Mouse (Mus musculus): ENCODE measurements around the gene She.

The She gene

GRCm38 (mm10) chr3:89826295-89826694 is 4.9 kb upstream of the She start:
- no peaks in the 10 kb centered on the region; the same call in 1 of the 2 replicates for H3K27me3 ChIP-seq (ENCODE audit: control insufficient read depth, insufficient read depth, low read length, poor library complexity, severe bottlenecking)
- no peaks in the 10 kb centered on the region for H3K36me3 ChIP-seq (ENCODE audit: control insufficient read depth, insufficient read depth, low read length, poor library complexity, severe bottlenecking)
- DNase-seq (ENCODE audit: low read depth, low spot score), result no peak

DNA sequence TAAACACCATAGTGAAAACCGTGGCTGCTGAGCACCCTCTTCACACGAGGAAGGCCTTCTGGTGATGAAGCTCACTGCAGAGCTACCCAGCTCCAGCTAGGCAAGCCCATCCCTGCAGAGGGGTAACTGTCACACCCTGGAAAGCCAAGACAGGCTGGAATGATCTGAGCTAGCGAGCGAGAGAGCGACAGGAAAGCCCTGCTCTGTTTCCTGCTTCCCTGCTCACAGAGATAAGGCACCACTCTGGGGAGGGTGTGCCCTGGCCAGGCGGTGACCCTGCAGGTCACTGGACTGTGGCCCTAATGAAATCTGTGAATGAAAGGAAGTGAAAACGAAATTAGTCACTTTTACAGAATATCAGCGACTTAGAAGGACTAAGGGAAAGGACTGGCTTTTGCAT is 4.2 kb downstream of the She start:
- DNase-seq (ENCODE audit: low read depth, low spot score), result no peak
- Histone ChIP-seq H3K36me3 (ENCODE audit: control insufficient read depth, insufficient read depth, low read length, poor library complexity, severe bottlenecking) (no peaks in the 10 kb centered on the region), H3K27me3 (ENCODE audit: control insufficient read depth, insufficient read depth, low read length, poor library complexity, severe bottlenecking) (no peaks in the 10 kb centered on the region; the same call in 1 of the 2 replicates)

GRCm38 (mm10) chr3:89842258-89842657 is 11.1 kb downstream of the She start:
- no peaks in the 10 kb centered on the region for H3K36me3 ChIP-seq (ENCODE audit: control insufficient read depth, insufficient read depth, low read length, poor library complexity, severe bottlenecking)
- peak; percentile 66 for DNase-seq (ENCODE audit: low read depth, low spot score)
- H3K27me3 ChIP-seq (ENCODE audit: control insufficient read depth, insufficient read depth, low read length, poor library complexity, severe bottlenecking), result no peaks in the 10 kb centered on the region

GRCm38 (mm10) chr3:89843148-89843547 is 12.0 kb downstream of the She start:
- H3K27me3 ChIP-seq (ENCODE audit: control insufficient read depth, insufficient read depth, low read length, poor library complexity, severe bottlenecking), result no peaks in the 10 kb centered on the region
- DNase-seq (ENCODE audit: low read depth, low spot score), result peak; percentile 69
- H3K36me3 ChIP-seq (ENCODE audit: control insufficient read depth, insufficient read depth, low read length, poor library complexity, severe bottlenecking), result no peaks in the 10 kb centered on the region

GRCm38 (mm10) chr3:89845814-89846213 is 14.6 kb downstream of the She start:
- Histone ChIP-seq H3K36me3 (ENCODE audit: control insufficient read depth, insufficient read depth, low read length, poor library complexity, severe bottlenecking) (no peaks in the 10 kb centered on the region), H3K27me3 (ENCODE audit: control insufficient read depth, insufficient read depth, low read length, poor library complexity, severe bottlenecking) (no peaks in the 10 kb centered on the region)
- DNase-seq (ENCODE audit: low read depth, low spot score), result no peak

- no peak for DNase-seq (ENCODE audit: low read depth, low spot score)
- Histone ChIP-seq H3K27me3 (ENCODE audit: control insufficient read depth, insufficient read depth, low read length, poor library complexity, severe bottlenecking) (no peaks in the 10 kb centered on the region), H3K36me3 (ENCODE audit: control insufficient read depth, insufficient read depth, low read length, poor library complexity, severe bottlenecking) (no peaks in the 10 kb centered on the region)
Measured at GRCm38 (mm10) chr3:89847126-89847525, 16.0 kb downstream of the She start.

GRCm38 (mm10) chr3:89847596-89847995 is 16.4 kb downstream of the She start:
- no peaks in the 10 kb centered on the region for H3K36me3 ChIP-seq (ENCODE audit: control insufficient read depth, insufficient read depth, low read length, poor library complexity, severe bottlenecking)
- H3K27me3 ChIP-seq (ENCODE audit: control insufficient read depth, insufficient read depth, low read length, poor library complexity, severe bottlenecking), result no peaks in the 10 kb centered on the region
- DNase-seq (ENCODE audit: low read depth, low spot score), result no peak

DNA sequence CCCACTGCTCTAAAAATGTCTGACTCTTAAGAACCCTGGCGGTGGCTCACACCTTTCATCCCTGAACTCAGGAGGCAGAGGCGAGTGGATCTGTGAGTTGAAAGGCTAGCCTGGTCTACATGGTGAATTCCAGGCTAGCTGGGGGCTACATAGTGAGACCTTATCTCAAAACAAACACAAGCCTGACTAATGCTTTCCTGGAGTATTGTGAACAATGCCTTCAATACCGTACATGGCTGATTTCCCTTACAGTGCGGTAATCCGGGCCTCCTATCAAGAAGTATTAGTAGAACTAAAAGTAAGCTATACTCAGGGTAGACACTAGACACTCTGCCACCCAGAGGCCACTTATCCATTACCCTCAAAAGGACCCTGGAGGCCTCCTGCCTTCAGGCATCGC is 16.9 kb downstream of the She start:
- no peaks in the 10 kb centered on the region for H3K36me3 ChIP-seq (ENCODE audit: control insufficient read depth, insufficient read depth, low read length, poor library complexity, severe bottlenecking)
- no peaks in the 10 kb centered on the region for H3K27me3 ChIP-seq (ENCODE audit: control insufficient read depth, insufficient read depth, low read length, poor library complexity, severe bottlenecking)
- no peak for DNase-seq (ENCODE audit: low read depth, low spot score)

DNA sequence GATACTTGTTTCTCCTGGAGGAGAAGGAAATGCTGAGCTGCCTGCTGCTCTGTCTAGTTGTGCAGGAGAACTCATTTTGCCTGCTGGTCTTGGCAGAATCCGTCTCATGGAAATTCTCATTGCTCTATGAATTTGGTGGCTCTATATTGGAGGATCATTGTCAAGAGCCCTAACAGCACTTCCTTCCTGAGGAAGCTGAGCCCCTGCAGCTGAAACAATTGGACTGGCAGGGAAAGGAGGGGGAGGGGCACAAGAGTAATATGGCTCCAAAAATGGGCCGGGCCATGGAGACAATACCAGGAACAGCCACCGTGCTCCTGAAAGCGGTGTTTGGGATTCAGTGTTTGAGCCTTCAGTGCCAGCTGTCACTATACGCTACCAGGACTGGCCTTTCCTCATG is 22.6 kb downstream of the She start:
- Histone ChIP-seq H3K36me3 (ENCODE audit: control insufficient read depth, insufficient read depth, low read length, poor library complexity, severe bottlenecking) (no peaks in the 10 kb centered on the region), H3K27me3 (ENCODE audit: control insufficient read depth, insufficient read depth, low read length, poor library complexity, severe bottlenecking) (no peaks in the 10 kb centered on the region)
- no peak for DNase-seq (ENCODE audit: low read depth, low spot score)

- peak; percentile 55 for DNase-seq (ENCODE audit: low read depth, low spot score)
- H3K27me3 ChIP-seq (ENCODE audit: control insufficient read depth, insufficient read depth, low read length, poor library complexity, severe bottlenecking), result no peaks in the 10 kb centered on the region
- no peaks in the 10 kb centered on the region for H3K36me3 ChIP-seq (ENCODE audit: control insufficient read depth, insufficient read depth, low read length, poor library complexity, severe bottlenecking)
Measured at GRCm38 (mm10) chr3:89857353-89857752, 26.2 kb downstream of the She start.

DNA sequence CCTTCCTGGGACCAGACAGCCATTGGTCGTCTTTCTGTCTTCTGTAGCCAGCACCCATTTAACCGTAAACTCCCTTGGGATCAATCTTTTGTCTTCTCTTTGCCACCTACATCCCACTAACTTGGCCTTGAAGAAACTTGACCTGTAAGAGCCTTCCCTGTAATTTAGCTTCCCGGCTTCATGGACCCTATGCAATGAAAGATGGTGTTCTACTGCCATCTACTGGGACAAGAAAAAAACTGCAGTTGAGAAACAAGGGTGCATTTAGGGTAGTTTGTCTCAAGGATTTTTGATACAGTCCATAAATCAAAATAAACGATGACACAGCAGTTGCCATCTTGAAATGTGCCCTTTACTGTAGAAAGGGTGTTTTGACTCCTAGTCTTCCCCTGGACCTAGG is 27.0 kb downstream of the She start:
- Histone ChIP-seq H3K27me3 (ENCODE audit: control insufficient read depth, insufficient read depth, low read length, poor library complexity, severe bottlenecking) (no peaks in the 10 kb centered on the region), H3K36me3 (ENCODE audit: control insufficient read depth, insufficient read depth, low read length, poor library complexity, severe bottlenecking) (no peaks in the 10 kb centered on the region)
- DNase-seq (ENCODE audit: low read depth, low spot score), result peak; percentile 80

- Histone ChIP-seq H3K27me3 (ENCODE audit: control insufficient read depth, insufficient read depth, low read length, poor library complexity, severe bottlenecking) (no peaks in the 10 kb centered on the region), H3K36me3 (ENCODE audit: control insufficient read depth, insufficient read depth, low read length, poor library complexity, severe bottlenecking) (no peaks in the 10 kb centered on the region)
- DNase-seq (ENCODE audit: low read depth, low spot score), result no peak
Measured at GRCm38 (mm10) chr3:89858888-89859287, 27.7 kb downstream of the She start.

DNA sequence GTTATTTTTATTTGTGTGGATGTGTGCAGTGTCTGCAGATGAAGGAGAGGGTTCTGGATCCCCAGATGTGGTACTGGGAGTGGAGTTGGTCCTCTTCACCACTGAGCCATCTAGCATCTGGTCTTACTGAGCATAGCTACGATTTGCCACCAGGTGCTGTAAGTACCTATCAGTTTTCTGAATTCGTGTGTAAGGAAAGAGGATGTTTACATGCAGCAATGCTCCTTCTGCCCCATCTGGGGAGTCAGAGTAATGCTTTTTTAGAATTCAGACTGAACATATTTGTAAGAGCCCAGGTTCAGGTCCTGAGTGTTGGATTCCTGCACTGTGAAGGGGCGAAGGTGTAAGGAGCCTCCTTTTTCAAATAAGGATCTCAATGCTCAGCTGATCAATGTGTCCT is 28.8 kb downstream of the She start:
- Histone ChIP-seq H3K36me3 (ENCODE audit: control insufficient read depth, insufficient read depth, low read length, poor library complexity, severe bottlenecking) (no peaks in the 10 kb centered on the region), H3K27me3 (ENCODE audit: control insufficient read depth, insufficient read depth, low read length, poor library complexity, severe bottlenecking) (no peaks in the 10 kb centered on the region)
- DNase-seq (ENCODE audit: low read depth, low spot score), result no peak

- H3K27me3 ChIP-seq (ENCODE audit: control insufficient read depth, insufficient read depth, low read length, poor library complexity, severe bottlenecking), result no peaks in the 10 kb centered on the region
- H3K36me3 ChIP-seq (ENCODE audit: control insufficient read depth, insufficient read depth, low read length, poor library complexity, severe bottlenecking), result no peaks in the 10 kb centered on the region
- no peak for DNase-seq (ENCODE audit: low read depth, low spot score)
Measured at GRCm38 (mm10) chr3:89860343-89860742, 29.2 kb downstream of the She start.

- no peaks in the 10 kb centered on the region for H3K36me3 ChIP-seq (ENCODE audit: control insufficient read depth, insufficient read depth, low read length, poor library complexity, severe bottlenecking)
- DNase-seq (ENCODE audit: low read depth, low spot score), result no peak
- no peaks in the 10 kb centered on the region for H3K27me3 ChIP-seq (ENCODE audit: control insufficient read depth, insufficient read depth, low read length, poor library complexity, severe bottlenecking)
Measured at GRCm38 (mm10) chr3:89861070-89861469, 29.9 kb downstream of the She start.

- Histone ChIP-seq H3K36me3 (ENCODE audit: control insufficient read depth, insufficient read depth, low read length, poor library complexity, severe bottlenecking) (no peaks in the 10 kb centered on the region), H3K27me3 (ENCODE audit: control insufficient read depth, insufficient read depth, low read length, poor library complexity, severe bottlenecking) (no peaks in the 10 kb centered on the region)
- no peak for DNase-seq (ENCODE audit: low read depth, low spot score)
Measured at GRCm38 (mm10) chr3:89862182-89862761, 31.1 kb downstream of the She start.

All from splenic B cell, adult 2 months (primary cell).